Mouse (Mus musculus) ovary, adult 2 months (tissue): ENCODE measurements around the gene Olfr823. TPM values are rescaled to one million over a fixed set of nuclear protein-coding genes. Genes with fewer than 3 reads are reported as not detected.

ENCODE experiments used
- polyA plus RNA-seq: library from polyadenylated mRNA; depleted of rRNA; stranded (reverse); fragments of >200 nt; gene quantifications from 2 replicates; pipeline ENCODE4 v1.2.3, GENCODE M21; 2012; rRNA removed

Gene Olfr823
- not detected in 2 replicates for polyA plus RNA-seq

GRCm38 (mm10) chr10:130115283-130115682 is at the start of gene Olfr823:
TSS of gene Olfr823 (minus strand) at chr10:130115383.

DNA sequence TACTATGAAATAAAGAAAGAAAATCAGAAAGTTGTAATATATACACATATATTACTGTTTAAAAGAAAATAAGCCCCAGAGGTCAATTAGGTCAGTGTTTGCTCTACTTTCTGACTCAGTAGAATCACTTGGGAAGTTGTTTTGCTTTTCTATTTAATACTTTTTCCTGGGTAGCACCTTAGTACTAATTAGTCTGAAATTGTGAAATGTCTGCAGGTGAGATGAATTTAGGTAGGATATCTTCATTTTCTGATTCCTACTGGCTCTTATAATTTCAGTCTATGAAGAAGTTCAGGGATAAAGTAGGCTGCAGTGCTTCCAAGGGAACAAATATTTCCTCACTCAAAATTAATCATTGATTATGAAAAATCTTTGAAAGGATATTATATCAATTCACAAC is 14.7 kb upstream of the Olfr823 start, which contains the start of gene Olfr824:
Gene Olfr824, minus strand, starts transcription at position 101 of the 400 bp plus-strand sequence.

DNA sequence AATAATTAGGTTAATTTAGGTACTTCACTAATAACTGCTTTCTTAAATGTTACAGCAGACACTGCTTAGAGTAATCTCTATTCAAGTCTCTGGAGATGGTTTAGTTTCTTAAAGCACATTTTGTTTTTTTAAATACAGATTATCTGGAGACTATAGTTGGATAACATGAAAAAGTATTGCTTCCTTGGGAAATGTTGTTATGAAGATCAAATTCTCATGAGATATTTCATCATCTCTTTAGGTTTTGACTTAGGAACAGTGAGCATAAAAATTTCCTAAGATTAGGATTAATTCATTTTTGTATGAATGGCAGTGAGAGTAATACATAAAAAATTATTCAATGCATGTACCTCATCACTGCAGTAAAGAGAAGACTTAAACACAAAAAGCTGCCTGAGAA is 44.3 kb downstream of the Olfr823 start, which contains the start of gene Olfr822:
Gene Olfr822, plus strand, starts transcription at position 301 of the 400 bp plus-strand sequence.

Other genes with a start within 250 kb of the Olfr823 start
- gene Olfr814, start 235.5 kb downstream of the Olfr823 start, polyA plus RNA-seq, result not detected in 2 replicates
- gene Olfr815, start 209.5 kb downstream of the Olfr823 start, polyA plus RNA-seq, result not detected in 2 replicates
- gene Olfr816, start 199.8 kb downstream of the Olfr823 start, polyA plus RNA-seq, result not detected in 2 replicates
- not detected in 2 replicates for gene Olfr818, start 166.3 kb downstream of the Olfr823 start, polyA plus RNA-seq
- gene Olfr819, start 148.1 kb downstream of the Olfr823 start, polyA plus RNA-seq, result not detected in 2 replicates
- gene Olfr247, start 139.2 kb downstream of the Olfr823 start, polyA plus RNA-seq, result not detected in 2 replicates
- not detected in 2 replicates for gene Gm10310, start 130.3 kb downstream of the Olfr823 start, polyA plus RNA-seq
- not detected in 2 replicates for gene Olfr820, start 102.8 kb downstream of the Olfr823 start, polyA plus RNA-seq
- gene Olfr821, start 85.0 kb downstream of the Olfr823 start, polyA plus RNA-seq, result not detected in 2 replicates
- not detected in 2 replicates for gene Olfr822, start 44.2 kb downstream of the Olfr823 start, polyA plus RNA-seq
- gene Olfr824, start 14.6 kb upstream of the Olfr823 start, polyA plus RNA-seq, result 0.20 and 0.67 TPM in 2 replicates
- not detected in 2 replicates for gene Olfr825, start 51.4 kb upstream of the Olfr823 start, polyA plus RNA-seq
- not detected in 2 replicates for gene Olfr826, start 68.8 kb upstream of the Olfr823 start, polyA plus RNA-seq
- not detected in 2 replicates for gene Olfr827, start 99.0 kb upstream of the Olfr823 start, polyA plus RNA-seq
- not detected in 2 replicates for gene Neurod4, start 164.9 kb upstream of the Olfr823 start, polyA plus RNA-seq
- 0.08 and 0.09 TPM in 2 replicates for gene Tespa1, start 207.5 kb upstream of the Olfr823 start, polyA plus RNA-seq